Mouse (Mus musculus) frontal cortex, postnatal 14 days (tissue): ENCODE data around the gene Nceh1.

ENCODE experiments used
- DNase-seq, 2 experiments: peaks; one replicate each; pipeline ENCODE4 v3.0.0; 2022; ENCODE audit warnings: low spot score in 2 of 2

Nceh1 gene

DNA sequence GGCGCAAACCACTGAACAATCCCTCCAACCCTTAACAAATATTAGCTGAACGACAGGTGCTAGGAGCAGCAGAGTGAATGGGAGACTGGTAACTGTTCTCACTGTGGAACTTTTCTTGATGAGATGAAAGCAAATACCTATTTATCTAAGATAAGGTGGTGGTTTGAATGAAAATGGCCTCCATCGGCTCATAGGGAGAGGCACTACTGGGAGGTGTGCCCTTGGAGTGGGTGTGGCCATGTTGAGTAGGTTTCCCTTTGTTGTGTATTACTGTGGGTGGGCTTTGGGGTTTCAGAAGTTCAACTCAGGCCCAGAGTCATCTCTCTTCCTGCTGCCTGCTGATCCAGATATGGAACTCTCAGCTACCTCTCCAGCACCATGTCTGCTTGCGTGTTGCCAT is 8.1 kb downstream of the Nceh1 start:
- no peak for DNase-seq

DNA sequence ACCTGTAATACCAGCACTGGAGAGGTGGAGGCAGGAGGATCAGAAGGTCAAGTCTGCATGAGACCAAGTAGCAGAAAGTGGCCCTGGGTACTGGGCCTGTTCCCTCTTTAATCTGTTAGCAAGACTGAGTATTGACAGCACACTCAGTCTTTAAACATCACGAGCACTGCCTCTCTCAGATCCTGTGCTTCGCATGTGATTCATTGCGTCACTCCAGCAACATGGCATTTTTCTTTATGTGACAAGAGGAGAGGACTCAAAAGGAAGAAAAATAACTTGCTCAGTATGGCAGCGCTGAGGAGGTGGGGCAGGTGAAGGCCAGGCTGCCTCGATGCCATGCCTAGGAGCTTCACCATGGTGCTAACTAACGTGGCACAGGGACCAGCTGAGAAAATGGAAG is 9.1 kb downstream of the Nceh1 start:
- no peak for DNase-seq

DNA sequence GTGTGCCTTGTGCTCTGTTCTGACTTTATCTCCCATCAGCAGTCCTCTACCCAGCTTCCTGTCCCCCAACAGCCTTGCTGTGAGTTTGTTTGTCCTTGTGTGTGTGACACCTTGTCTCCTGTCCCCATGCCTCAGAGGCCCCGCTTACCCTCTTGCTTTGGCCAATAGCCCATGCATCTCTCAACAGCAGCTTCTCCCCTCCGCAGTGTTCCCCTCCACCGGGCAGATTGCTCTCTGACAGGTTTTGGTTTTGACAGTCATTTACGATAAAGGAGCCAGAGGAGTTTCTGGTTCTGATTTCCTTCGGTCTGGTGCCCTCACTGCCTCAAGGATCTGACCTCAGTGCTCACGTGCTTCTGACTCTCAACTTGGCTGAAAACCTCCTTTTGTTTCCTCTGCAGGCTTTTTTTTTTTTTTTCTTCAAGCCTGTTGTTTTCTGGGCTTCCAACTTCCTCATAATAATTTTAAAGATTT is 11.1 kb downstream of the Nceh1 start:
- no peak for DNase-seq

DNA sequence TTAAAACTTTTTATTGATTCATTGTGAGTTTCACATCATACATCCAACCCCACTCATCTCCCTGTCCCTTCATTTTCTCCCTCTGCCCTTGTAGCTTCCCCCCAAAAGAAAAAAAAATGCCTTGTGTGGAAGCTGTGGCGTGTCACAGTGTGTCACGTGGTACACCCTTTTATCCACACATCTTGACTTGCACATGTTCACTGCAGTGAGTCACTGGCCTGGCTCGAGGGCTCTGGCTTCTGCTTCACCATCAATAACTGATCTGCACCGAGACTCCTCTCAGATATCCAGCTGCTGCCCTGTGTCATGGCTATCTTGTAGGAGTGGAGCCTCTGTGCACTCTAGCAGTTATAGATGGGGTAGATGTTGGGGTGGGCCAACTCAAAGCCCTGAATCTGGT is 12.4 kb downstream of the Nceh1 start:
- DNase-seq, result no peak

DNA sequence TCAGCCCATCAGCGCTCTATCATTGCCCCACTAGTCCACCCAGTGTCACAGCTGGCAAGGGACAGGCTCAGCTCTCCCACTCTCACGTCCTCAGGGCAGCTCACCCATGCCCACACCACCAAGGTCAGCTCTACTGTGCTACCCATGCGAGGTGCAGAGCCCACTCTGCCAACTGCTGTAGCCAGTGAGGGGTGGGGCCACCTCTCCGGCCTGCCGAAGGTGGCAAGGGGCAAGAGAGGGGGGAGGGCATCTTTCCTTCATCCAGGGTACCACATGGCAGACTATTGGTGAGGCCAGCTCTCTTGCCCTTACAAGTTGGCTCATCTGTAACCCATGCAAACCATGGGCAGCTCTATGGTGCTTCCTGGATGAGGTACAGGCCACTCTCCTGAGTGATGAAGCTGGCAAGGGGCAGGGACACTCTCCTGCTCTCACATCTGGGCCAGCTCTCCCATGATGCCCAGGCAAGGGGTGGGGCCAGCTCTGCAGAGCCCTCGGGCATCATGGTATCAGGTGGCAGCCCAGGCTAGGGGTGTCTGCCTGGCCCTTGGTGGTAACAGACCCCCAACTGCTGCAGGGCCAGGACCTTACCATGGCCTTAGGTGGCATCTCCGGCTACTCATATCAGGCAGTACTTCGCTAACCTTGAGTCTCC is 12.9 kb downstream of the Nceh1 start:
- DNase-seq, result no peak

DNA sequence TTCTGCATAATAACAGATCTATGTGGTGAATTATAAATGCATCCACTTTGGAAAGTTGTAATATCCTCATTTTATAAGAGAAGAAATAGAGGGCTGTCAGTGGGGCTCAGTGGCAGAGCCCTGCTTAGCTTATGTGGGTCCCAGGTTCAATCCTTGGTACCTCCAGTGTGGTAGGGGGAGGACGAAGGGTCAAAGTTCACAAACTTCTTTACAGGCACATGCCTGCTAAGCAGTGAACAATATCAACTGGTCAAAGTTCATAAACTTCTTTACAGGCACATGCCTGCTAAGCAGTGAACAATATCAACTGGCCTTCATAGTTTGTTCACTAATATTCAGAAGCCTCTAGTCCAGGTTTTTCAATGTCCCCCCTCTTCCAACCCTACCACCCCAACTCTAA is 13.8 kb downstream of the Nceh1 start:
- no peak for DNase-seq

DNA sequence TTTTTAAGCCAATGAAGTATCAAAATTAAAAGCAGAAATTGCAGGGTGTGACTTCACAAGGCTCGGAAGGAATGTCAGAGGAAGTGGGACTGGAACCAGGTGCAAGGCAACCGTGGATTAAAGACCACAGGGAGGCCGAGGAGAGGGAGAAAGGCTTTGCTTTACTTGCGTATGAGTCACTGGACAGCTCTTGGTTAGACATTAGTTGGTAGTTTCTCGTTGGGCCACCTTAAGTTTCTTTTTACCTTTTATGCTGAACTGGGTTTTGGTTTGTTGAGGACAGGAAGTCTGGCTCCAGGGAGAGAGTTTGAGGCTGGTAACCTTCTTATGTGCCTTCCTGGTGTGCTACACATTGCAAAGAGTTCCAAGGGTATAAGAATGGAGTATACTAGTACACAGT is 15.1 kb downstream of the Nceh1 start:
- no peak for DNase-seq

DNA sequence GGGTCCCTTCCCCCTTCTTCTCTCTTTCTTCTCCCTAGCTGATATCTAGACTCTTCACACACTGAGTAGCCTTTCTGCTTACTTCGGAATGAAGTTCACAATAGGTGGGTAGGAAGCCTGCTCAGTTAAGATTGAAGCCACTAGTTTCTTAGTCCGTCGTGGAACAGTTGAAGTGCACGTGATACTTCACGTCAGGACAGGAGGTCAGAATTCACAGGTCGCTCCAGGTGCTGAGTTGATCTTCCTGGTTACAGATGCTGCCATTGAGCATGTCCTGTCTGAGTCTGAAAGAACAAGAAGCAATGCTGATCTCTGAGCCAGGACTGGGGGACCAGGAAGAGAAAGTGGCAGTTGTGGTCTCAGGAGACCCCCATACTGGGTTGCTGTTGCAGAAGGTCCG is 16.4 kb downstream of the Nceh1 start:
- no peak for DNase-seq

DNA sequence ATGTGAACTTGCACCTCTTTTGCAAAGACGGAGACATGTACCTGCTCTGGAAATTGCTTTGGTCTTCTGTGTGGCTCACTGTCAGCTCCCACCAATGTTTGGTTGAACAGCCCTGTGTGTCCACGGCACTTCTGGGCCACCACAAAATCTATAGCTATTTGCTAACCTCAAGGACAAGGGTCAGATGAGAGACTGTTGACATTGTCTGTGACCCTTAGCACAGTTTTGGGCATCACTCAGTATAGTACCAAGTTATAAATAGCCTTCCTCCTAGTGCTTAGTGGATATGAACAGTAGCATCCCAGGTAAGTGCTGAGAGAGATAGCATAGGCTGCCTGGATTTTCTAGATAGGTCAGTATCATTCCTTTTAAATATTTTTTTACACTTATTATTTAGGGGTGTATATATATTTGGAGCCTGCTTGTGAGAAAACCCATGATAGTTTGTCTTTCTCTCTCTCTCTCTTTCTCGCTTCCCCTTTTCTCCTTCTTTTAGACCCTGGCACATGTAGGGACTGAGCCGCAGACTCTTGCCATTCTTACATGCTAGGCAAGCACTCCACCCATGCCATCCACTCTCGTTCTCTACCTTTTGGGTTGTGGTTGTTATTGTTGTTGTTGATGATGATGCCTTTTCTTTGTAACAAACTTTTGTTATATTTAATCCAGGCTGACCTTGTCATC is 19.1 kb downstream of the Nceh1 start:
- DNase-seq, result no peak

DNA sequence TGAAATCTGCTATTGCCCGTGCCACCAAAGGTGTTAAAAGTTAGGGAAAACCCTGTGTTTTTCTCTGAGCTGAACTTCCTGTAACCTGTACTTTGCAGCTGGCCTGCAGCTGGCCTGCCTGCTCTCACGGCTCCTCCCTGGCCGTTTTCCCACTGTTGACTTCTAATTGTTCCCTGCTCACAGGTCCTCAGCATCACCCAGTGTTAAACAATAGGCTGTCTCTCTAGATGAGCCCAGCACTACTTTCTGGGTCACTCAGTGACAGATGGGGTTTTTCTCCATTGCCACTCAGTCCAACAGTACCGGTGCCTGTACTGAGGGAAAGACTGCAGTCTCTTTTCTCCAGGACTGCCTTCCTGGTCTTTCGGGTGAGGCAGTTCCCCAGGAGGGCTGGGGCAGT is 22.3 kb downstream of the Nceh1 start:
- no peak for DNase-seq

DNA sequence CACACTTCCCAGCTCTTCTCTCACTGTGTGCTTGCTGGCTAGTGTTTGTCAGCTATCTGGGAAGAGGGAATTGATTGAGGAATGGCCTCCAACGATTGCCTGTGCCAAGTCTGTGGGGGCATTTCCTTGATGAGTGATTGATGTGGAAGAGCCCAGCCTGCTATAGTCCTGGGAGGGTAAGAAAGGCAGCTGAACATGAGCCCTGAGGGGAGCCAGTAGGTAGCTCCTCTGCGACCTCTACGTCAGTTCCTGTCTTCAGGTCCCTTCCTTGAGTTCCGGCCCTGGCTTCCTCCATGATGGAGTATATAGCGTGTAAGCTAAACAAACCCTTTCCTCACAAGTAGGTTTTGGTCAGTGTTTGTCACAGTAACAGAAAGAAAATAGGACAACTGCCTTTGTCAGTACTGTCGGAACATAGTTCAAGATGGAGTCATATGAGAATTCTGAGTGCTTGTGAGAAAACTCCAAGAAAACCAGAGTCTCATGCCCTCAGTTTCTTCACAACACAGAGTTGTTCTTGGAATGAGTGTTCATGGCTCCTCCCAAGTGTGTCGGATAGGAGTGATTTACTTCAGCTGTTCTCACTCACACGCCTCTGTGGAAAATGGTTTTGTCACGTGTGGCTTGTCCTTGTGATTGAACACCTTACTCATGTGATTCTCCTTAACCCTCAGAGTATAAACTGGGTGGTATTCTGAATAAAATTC is 22.9 kb downstream of the Nceh1 start:
- DNase-seq, result no peak

DNA sequence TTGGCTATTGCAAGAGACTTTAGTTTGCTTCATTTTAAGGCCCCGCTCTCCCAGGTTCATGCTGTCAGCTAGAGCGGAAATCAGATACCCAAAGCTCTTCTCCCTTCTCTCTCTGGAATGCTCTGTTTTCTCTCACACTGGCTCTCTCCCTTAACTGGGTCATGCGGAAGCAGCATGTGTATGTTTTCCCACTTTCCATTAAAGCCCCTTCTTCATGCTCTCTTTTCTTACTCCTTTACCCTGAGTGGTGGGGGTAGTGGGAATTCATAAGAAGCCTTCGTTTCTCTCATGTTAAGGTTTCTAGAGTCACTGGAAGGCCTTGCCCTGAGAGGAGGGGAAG is 23.4 kb downstream of the Nceh1 start:
- no peak for DNase-seq

DNA sequence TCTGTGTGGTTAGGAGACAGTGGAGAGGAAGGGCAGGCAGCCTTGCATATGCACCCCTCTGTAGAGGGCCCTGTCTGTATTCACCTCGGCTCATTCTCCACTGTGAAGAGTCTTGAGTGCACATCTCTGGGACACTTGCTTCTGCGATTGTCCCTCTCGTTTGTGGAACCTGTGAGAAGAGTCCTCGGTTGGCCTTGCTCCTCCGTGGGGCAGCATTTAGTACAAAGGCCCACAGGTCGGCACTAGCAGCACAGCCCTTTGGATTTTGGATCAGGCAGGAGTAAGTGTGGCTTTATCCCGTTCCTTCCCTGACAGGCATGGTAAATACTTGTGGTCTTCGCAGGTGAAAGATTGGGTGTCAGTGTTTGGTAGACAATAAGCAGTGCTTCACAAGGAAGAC is 23.8 kb downstream of the Nceh1 start:
- no peak for DNase-seq

DNA sequence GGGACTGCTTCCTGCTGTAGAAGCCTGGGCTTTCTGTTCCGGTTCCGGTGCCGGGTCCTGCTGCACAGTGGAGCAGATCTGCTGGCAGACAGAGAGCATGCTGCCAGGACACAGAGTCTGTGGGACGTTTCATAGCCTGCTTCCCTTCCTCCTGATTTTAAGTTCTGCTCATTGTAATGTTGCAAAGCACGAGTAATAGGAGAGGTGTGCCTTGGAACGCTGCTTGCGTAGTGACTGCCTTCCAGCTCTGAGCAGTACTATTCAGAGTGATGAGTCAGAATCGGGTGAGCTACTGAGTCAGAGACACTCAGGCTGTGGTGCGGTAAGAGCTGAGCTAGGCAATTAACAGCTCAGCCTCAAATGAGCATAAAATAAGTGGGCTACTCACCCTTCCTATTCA is 26.9 kb downstream of the Nceh1 start:
- DNase-seq, result peak in 1 of 2 experiments; percentile 20

DNA sequence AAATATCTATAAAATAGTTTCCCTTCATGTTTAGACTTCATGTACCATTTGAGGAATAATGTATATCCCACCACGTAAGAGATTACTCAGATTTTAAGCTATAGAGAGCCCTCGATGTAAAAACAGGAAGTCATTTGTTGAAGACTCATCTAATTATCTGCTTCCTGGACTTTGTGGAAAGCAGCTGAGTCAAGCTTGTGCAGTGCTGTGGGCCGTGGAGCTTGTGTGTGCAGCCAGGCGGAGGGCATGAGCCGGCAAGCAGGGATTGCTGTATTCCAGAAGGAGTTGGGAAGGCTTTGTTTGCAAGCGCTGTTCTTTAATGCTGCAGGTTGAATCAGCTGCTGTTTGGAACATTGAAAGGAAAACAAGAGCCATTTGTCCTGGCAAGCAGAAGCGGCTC is 27.5 kb downstream of the Nceh1 start:
- DNase-seq, result no peak

DNA sequence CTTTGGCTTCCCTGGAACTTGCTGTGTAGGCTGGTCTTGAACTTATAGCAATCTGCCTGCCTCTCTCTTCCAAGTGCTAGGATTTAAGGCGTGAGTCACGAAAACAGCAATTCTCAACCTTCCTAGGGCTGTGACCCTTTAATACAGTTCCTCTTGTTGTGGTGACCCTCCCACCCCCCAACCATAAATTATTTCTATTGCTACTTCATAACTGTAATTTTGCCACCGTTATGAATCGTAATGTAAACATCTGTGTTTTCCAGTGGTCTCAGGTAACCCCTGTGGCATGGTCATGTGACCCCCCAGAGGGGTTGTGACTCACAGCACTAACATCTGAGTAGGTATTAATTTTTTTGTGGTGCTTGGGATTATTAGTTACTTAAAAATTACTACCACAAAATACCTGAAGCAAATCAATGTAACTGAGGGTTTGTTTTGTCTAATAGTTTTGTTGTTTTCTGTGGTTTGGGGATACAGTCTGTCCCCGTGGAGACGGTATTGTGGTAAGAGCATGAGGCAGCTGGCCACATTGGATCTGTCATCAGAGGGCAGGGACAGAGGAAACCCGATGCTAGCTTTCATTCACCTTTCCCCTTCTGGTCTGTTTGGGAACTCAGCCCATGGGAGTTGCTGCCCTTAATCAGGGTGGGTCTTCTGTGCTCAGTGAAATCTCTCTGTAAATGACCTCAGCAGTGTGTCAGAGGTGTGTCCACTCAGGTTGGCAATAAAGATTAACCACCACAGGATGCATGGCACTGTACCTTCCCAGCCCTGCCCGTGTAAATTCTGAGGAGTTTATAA is 31.5 kb downstream of the Nceh1 start:
- no peak for DNase-seq

DNA sequence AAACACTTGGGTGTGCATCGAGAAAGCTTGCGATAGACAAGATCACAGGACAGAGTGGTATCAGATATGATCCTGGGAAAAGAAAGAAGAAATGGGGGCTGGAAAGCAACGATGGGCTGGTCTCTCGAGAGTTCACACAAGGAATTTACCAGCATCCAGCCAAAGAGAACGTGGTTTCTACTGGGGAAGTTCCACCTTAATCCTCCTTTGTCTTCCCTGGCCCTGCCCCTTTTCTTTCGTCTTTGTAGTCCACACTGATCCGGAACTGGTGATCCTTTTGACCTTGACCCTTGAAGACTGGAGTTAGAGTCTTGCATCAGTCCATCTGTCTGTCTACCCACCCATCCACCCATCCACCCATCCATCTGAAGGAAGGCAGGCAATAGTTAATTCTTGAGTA is 34.6 kb downstream of the Nceh1 start:
- DNase-seq, result no peak

DNA sequence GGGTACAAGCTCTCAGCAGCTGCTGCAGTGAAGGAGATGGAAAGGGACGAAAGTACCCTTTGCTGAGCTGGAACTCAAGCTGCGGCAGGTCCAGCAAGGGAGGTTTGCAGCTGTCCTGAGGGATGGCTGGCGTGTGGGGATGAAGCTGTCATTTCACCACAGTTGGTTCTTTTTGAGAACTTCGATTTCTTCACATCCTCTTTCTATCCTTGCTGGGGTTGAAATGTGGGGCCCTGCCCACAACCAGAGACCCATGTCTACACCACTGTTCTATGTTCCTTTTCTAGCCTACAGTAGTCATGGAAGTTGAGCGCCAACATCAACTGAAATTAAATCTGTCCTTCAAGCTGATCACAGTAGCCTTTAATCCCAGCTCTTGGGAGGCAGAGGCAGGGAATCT is 35.8 kb downstream of the Nceh1 start:
- DNase-seq, result no peak

DNA sequence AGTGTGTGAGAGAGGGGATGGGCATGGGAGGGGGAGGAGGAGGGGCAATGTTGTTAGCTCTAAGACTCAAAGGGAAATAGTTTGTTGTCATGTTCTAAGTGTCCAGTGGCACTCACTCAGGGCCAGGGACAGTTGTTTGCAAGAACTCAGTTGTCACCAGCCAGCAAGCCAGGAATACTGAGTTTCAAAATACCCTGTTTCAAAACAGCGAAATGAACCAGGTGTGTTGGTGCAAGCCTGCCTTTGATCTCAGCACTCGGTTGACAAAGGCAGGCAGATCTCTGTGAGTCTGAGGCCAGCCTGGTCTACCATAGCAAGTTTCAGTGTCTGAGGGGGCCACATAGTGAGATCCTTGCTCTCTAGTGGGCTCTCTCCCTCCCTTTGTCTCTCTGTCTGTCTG is 39.3 kb downstream of the Nceh1 start:
- DNase-seq, result no peak

DNA sequence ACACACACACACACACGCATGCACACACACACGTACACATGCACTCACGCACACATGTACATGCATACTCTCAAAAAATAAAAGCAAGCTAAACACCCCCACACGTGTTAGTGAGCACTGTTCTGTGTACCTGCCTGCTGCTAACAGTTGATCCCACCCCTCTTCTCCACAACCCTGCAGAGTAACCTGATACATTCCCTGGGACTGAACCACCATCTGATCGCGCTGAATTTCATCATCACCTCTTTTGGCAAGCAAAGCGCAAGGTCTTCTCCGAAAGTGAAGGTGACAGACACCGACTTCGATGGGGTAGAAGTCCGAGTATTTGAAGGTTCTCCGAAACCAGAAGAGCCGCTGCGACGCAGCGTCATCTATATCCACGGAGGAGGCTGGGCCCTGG is 39.7 kb downstream of the Nceh1 start:
- no peak for DNase-seq

DNA sequence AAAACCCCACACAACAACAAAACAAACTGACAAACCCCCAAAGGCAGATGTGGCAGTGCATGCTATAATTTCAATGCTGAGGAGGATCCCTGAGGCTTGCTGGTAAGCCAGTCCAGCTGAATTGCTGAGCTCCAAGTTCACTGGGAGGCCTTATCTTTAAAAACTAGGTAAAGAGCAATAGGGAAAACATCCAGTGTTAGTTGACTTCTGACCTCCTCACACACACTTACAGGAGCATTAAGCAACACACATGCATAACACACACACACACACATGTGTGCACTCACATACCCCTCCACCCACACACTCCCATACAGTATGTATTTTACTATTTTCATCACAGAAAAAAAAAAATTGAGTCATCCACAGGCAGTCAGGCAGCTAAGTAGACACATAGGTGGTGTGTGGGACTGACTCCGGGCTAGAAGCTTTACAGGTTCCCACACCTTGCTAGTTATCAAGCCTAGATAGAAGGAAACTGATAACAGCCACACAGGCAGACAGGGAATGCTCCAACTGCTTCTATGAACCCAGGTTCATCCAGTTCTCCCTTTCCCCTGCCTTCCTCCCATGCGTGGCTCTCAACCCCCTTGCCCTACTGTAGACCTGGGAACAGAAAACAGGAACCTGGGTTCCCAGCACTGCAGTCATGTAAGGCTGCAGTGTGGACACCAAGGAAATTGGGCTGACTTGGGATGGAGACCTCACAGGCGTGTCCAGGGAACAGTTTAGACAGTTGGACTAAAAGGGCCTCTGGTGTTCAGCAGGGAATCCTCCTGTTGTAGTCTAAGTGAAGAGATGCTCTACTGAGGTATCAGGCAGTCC is 45.1 kb downstream of the Nceh1 start:
- DNase-seq, result no peak
